Mouse (Mus musculus) right cerebral cortex, postnatal 36 days (tissue): ENCODE measurements around the gene S100pbp.
A peak's percentile ranks its signal among the peaks of the same experiment; 100 is the strongest.

ENCODE experiments used
- DNase-seq, 2 experiments: peaks; one replicate each; pipeline ENCODE4 v3.0.0; 2022; ENCODE audit warnings: low spot score in 2 of 2, mixed read lengths in 1 of 2

Gene S100pbp

GRCm38 (mm10) chr4:129130149-129130548, 59.4 kb downstream of the S100pbp start:
- DNase-seq: no peak

- DNase-seq: no peak
These were observed 60.1 kb downstream of the S100pbp start for GRCm38 (mm10) chr4:129129387-129129786.

DNA sequence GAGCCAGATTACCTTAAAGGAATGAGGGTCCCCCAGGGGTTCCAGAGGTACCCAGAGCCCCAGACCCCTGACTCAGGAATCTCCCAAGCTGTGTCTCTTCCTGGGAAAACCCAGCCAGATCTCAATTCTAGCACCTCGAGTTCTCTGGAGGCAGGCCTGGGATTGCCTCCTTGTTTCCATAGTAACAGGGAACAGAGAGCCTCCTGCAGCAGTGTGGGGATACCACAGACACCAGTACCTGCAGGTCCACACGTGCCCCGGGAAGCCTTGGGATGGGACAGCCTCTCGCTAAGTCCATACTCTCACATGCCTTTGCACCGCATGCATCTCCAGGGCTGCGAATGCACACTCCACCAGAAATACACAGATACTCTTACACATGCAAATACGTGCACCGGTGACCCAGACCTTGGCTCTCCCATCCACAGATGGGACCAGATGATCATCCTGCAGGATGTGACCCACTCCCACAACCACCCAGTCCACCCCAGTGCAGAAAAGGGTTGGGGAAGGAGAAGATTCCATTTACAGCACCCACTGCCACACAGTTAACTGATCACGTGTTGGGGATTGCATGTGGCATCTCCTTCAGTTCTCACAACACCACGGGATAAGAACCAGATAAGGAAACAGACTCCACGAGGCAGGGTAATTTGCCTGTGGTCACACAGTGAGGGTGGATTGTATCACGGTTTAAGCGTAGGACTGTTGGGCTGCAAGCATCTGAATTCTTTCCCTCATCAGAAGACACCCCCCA, 60.8 kb downstream of the S100pbp start:
- DNase-seq: peak; percentile 59 to 75

GRCm38 (mm10) chr4:129125736-129126451, 63.6 kb downstream of the S100pbp start:
- DNase-seq: no peak

- DNase-seq: no peak
These were observed 64.8 kb downstream of the S100pbp start for GRCm38 (mm10) chr4:129124652-129125146.

DNA sequence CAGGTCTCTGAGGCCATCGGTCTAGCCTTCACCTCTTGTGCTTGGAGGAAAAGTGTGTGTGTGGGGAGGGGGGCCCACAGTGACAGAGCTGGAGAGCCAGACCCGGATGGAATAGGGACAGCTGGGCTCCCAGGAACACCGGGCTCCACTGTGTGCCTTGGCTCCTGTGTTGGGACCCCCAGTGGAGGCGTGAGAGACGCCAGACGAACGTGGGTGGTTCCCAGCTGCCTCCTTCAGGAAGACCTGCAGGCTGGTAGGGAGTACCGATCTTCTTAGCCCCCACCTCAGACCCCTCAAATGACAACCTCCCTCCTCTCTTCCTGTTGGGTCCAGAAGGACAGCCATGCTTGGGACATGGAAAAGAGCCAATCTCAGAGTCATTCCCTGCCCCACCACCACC, 66.8 kb downstream of the S100pbp start:
- DNase-seq: no peak

DNA sequence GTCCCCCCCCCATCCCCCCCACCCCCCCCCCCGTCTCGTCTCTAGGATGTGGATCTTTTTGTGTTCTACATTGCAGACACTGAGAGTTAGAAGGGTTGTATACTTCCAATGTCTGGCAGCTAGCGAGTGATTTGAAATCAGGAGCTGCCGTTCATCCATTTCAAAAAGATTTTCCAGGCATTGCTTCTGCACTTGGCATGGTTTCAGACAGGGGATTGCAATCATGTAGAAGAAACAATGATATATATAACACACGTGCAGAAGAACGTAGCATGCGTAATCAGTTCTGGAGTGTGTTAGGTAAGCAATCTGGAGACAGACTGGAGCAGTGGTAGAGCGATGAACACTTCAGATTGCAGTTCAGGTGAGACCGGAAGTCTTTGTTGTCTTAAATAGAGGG, 67.4 kb downstream of the S100pbp start:
- no peak for DNase-seq

DNA sequence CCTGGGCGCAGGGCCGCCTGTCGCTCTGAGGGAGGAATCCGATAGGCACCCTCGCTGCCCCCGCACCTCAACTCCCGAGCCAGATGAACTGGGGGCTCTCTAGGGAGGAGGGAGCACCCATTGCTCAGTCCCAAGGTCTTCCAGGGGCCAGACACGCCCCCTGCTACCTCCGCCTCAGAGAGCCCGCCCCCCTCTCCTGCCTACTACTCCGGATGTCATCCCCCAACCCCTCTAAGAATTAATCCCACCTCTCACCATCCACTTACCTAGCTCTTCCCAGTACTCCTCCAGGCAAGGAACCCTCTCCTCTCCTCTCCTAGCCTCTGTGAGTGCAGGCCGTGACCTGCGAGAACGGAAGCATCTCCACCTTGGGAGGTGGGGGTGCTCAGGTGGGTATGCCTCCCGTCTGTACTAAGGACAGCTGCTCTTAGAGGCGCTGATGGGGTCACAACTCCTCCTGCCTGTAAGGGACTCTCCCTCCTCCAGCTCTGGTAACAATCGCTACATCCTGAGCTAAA, 67.9 kb downstream of the S100pbp start, which contains the start of gene Hpca:
TSS of gene Hpca (minus strand) at position 468 of the 518 bp plus-strand sequence.
- no peak for DNase-seq

GRCm38 (mm10) chr4:129120520-129121445, 68.7 kb downstream of the S100pbp start:
- peak in 1 of 2 experiments; percentile 68 for DNase-seq

- no peak for DNase-seq
These were observed 69.8 kb downstream of the S100pbp start for GRCm38 (mm10) chr4:129119708-129120107.

DNA sequence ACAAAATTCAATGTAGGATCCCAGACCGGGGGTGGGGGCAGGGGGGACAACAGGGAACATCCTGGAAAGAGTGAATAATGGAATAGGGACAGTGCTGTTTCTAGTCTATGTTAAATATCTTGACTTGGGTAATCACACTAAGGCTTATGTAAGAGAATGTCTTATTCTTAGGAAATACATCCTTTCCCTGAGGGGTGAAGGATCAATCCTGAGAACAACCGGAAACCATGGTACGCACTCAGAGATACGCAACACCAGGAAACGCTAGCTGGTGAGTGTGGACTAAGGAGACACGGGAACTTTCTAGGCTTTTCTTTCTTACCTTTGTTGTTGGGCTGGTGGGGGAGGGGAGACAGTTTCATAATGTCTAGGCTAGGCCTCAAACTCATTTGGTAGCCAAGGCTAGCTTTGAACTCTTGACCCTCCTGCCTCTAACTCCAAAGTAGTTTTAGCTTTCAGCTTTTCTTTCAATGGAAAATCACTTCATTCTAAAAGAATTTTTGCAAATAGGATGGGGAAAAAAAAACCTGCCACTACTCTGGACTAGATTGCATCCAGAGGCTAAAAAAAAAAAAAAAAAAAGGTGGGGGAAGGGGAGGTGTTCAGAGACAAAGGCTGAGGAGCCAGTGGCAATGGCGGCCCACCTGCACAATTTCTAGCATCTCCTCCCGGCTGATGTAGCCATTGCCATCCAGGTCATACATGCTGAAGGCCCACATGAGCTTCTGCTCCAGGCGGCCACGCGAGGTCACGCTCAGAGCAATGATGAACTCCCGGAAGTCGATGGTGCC, 71.6 kb downstream of the S100pbp start:
- DNase-seq: no peak

GRCm38 (mm10) chr4:129116703-129117102, 72.8 kb downstream of the S100pbp start:
- no peak for DNase-seq

- DNase-seq: peak; percentile 85 to 94
These were observed 76.2 kb downstream of the S100pbp start for GRCm38 (mm10) chr4:129113083-129113988.

DNA sequence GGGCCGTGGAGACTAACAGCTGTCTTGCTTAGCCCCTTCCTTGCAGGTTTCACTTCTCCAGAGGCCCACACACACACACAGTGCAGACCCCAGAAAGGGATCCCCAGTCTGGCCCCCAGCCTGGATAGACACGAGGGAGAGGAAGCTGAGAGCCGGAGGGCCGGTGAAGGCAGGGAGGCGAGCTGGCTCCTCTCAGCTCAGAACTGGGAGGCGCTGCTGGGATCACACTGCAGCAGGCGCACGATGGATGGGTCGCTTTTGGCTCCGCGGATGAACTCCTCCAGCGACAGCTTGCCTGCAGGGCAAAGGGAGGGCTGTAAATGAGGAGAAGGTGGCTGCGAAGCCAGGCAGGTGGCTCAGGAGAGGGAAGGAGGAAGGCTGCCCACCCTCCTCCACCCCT, 77.3 kb downstream of the S100pbp start:
- DNase-seq: no peak

DNA sequence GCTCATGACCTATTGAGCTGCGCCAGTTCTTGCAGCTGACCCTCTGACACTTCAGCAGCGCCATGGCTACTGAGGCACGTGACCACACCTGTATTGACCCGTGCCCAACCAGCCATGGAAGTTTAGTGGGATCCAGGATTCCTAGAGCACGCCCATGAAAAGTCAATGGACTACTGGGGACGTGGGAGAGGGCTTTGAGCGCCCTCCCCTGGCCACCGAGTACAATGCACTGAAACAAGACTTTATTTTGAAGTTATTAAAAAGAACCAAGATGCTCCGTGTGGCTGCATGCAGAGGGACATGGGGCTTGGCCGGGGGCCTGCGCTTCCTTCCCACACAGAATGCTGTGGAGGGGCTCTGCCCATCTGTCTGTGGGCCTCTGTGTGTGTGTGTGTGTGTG, 78.2 kb downstream of the S100pbp start:
- DNase-seq: no peak

DNA sequence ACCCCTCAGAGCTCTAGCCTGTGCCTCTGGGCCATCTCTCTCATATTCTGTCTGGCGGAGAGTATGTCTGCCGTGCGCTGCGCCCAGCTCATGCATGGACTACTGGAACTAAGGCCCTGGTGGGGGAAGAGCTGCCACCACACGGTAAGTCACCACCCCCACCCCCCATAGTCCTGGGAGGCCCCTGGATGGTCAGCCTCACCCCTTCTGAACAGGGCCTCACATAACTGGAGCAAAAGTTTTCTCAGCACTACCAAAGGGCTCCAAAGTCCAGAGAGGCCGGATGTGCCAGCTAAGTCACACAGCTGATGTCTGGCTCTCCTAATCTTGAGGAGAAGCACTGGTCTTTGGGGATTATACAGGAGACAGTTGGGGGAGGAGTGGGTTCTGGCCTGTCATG, 78.7 kb downstream of the S100pbp start:
- no peak for DNase-seq

- DNase-seq: no peak
These were observed 80.9 kb downstream of the S100pbp start for GRCm38 (mm10) chr4:129108624-129109023.

- no peak for DNase-seq
These were observed 82.1 kb downstream of the S100pbp start for GRCm38 (mm10) chr4:129107348-129107899.

GRCm38 (mm10) chr4:129106073-129106472, 83.5 kb downstream of the S100pbp start:
- DNase-seq: no peak
